Mouse (Mus musculus) urinary bladder, postnatal 14 days (tissue): Measurements from ENCODE around the gene Egfl8.
A peak's percentile ranks its signal among the peaks of the same experiment; 100 is the strongest.

ENCODE experiments used
- DNase-seq: peaks from one replicate; pipeline ENCODE4 v3.0.0; 2021; ENCODE audit warnings: low spot score

The Egfl8 gene

GRCm38 (mm10) chr17:34648141-34648890, 32.5 kb upstream of the Egfl8 start:
- no peak for DNase-seq

GRCm38 (mm10) chr17:34646906-34647787, 31.4 kb upstream of the Egfl8 start, which contains the start of gene Atf6b:
Atf6b (plus strand) TSS chr17:34647146.
- peak; percentile 95 for DNase-seq

- no peak for DNase-seq
These were observed 30.2 kb upstream of the Egfl8 start for GRCm38 (mm10) chr17:34645831-34646511.

GRCm38 (mm10) chr17:34645256-34645829, 29.6 kb upstream of the Egfl8 start:
- no peak for DNase-seq

GRCm38 (mm10) chr17:34644608-34645007, 28.8 kb upstream of the Egfl8 start, which contains the start of gene Fkbpl:
Fkbpl (plus strand) TSS chr17:34644764.
- DNase-seq: peak; percentile 96

GRCm38 (mm10) chr17:34643944-34644343, 28.2 kb upstream of the Egfl8 start:
- no peak for DNase-seq

GRCm38 (mm10) chr17:34643379-34643778, 27.6 kb upstream of the Egfl8 start:
- DNase-seq: no peak

GRCm38 (mm10) chr17:34641945-34642344, 26.2 kb upstream of the Egfl8 start:
- DNase-seq: no peak

- peak; percentile 59 for DNase-seq
These were observed 25.2 kb upstream of the Egfl8 start for GRCm38 (mm10) chr17:34640778-34641601.

- no peak for DNase-seq
These were observed 23.9 kb upstream of the Egfl8 start for GRCm38 (mm10) chr17:34639461-34640255.

GRCm38 (mm10) chr17:34637459-34637858, 21.7 kb upstream of the Egfl8 start:
- DNase-seq: no peak

GRCm38 (mm10) chr17:34635671-34636070, 19.9 kb upstream of the Egfl8 start:
- DNase-seq: no peak

GRCm38 (mm10) chr17:34632261-34632691, 16.5 kb upstream of the Egfl8 start:
- peak; percentile 84 for DNase-seq

- no peak for DNase-seq
These were observed 15.9 kb upstream of the Egfl8 start for GRCm38 (mm10) chr17:34631647-34632046.

- DNase-seq: no peak
These were observed 15.1 kb upstream of the Egfl8 start for GRCm38 (mm10) chr17:34630761-34631301.

GRCm38 (mm10) chr17:34629796-34630603, 14.2 kb upstream of the Egfl8 start:
- no peak for DNase-seq

- DNase-seq: no peak
These were observed 13.5 kb upstream of the Egfl8 start, which contains the start of gene Prrt1 for GRCm38 (mm10) chr17:34629221-34629751. Prrt1 (plus strand) TSS chr17:34629533.

GRCm38 (mm10) chr17:34628644-34628967, 12.8 kb upstream of the Egfl8 start:
- DNase-seq: no peak
